In genomic region chr5:136061567-136061966, GRCm38 (mm10) we compare ENCODE assay signal across 8 mouse cellular contexts. TPM values are rescaled to one million over a fixed set of nuclear protein-coding genes. Genes with fewer than 3 reads are reported as not detected.
DNase-seq lines count a peak whose midpoint lies in the region; ATAC-seq lines count a peak whose summit lies in the region.

No protein-coding gene starts in this region.

- WGBS in lung, embryonic 16.5 days: 7% methylated on average over 12 of the region's 12 CpGs

- H3K27me3 ChIP-seq in lung, embryonic 16.5 days (ENCODE audit: control insufficient read depth, insufficient read depth, low read depth, low read length): no peaks in the 10 kb centered on the region; the same call in none of the 2 replicates

- no peaks in the 10 kb centered on the region for H3K9me3 ChIP-seq in lung, embryonic 16.5 days (ENCODE audit: control insufficient read depth, low read length)

- H3K4me1 ChIP-seq in lung, embryonic 16.5 days (replicated peaks; ENCODE audit: control insufficient read depth, insufficient read depth, low read length): peaks cover 3% of the 10 kb centered on the region; the same call in 1 of the 2 replicates

- DNase-seq in A20 (ENCODE audit: low read depth, low spot score) (peak; percentile 79), NIH3T3 (ENCODE audit: low read depth) (peak; percentile 91)
- peak; percentile 91 to 94 for DNase-seq in cerebellum, postnatal 14 days
- DNase-seq in heart, adult 8-10 months (ENCODE audit: low spot score): peak; percentile 78
- DNase-seq in kidney, postnatal 4 days: peak; percentile 93 to 94
- peak; percentile 58 for DNase-seq in right cerebral cortex, adult 18-20 months
- DNase-seq in urinary bladder, adult 18-20 months (ENCODE audit: low spot score in 2 of 2): peak; percentile 66 to 87

- ATAC-seq in lung, embryonic 16.5 days (ENCODE audit: low read depth): peak; percentile 40

- no peaks in the 10 kb centered on the region for H3K36me3 ChIP-seq in lung, embryonic 16.5 days (ENCODE audit: control insufficient read depth, insufficient read depth, low read length)

- H3K9ac ChIP-seq in lung, embryonic 16.5 days (ENCODE audit: low read length): no peak overlapping the region

- H3K27ac ChIP-seq in lung, embryonic 16.5 days (ENCODE audit: low read length): no peak overlapping the region

- H3K4me3 ChIP-seq in lung, embryonic 16.5 days (ENCODE audit: low read length): no peak overlapping the region

- no peak overlapping the region for H3K4me2 ChIP-seq in lung, embryonic 16.5 days (ENCODE audit: low read depth, low read length)

RNA-seq across cellular contexts. Expression of gene Upk3bl, which starts 7.3 kb away (rescaled TPM):
- not detected for total RNA-seq in heart, adult 8-10 months (2022)
- 5.4 and 8.7 TPM in 2 replicates for polyA plus RNA-seq in lung, embryonic 16.5 days (2015; fragmentation: Nextera tagmentation; extraction: Ambion mirVana)

RNA-seq across cellular contexts. Expression of gene Rasa4, which starts 22.1 kb away (rescaled TPM):
- 1 to 10 TPM; 6.6 to 7.6 (median 6.9) TPM for total RNA-seq in heart, adult 8-10 months (2022)
- 3.3 and 4.4 TPM in 2 replicates for polyA plus RNA-seq in lung, embryonic 16.5 days (2015; fragmentation: Nextera tagmentation; extraction: Ambion mirVana)

RNA-seq across cellular contexts. Expression of gene Upk3b, which starts 23.3 kb away (rescaled TPM):
- 10 to 100 TPM; 13.3 to 26.7 (median 18.2) TPM for total RNA-seq in heart, adult 8-10 months (2022)
- 27.1 and 32.1 TPM in 2 replicates for polyA plus RNA-seq in lung, embryonic 16.5 days (2015; fragmentation: Nextera tagmentation; extraction: Ambion mirVana)

RNA-seq across cellular contexts. Expression of gene Polr2j, which starts 54.9 kb away (rescaled TPM):
- total RNA-seq in heart, adult 8-10 months (2022): 10 to 100 TPM; 73.1 to 88.1 (median 78.9) TPM
- polyA plus RNA-seq in lung, embryonic 16.5 days (2015; fragmentation: Nextera tagmentation; extraction: Ambion mirVana): 210 and 211 TPM in 2 replicates
